Mouse (Mus musculus) kidney, adult 2 months (tissue): ENCODE results near the gene Arhgef16.

Experiments used
- CTCF ChIP-seq: fragments of 200-500 bp; conservative IDR thresholded peaks from 2 replicates; pipeline ENCODE4 v1.5.1; 2011; ENCODE audit warnings: low read depth, mild to moderate bottlenecking, control low read depth, low read length, moderate library complexity, mixed read lengths; ENCODE audit not compliant: insufficient read depth, insufficient read length
- POLR2A ChIP-seq: fragments of 200-500 bp; IDR thresholded peaks from one replicate; pipeline ENCODE4 v1.6.1; 2011; ENCODE audit warnings: low read depth, low read length, control low read depth

GRCm38 (mm10) chr4:154246115-154247040 is 55.1 kb downstream of the Arhgef16 start:
- TF ChIP-seq POLR2A: no peak
- peak; percentile 91 for TF ChIP-seq CTCF
